Mouse (Mus musculus) cerebellum, adult 2 months (tissue): ENCODE results near the gene Phldb3.

Source experiments
- CTCF ChIP-seq: fragments of 200-500 bp; IDR thresholded peaks from 2 replicates; pipeline ENCODE4 v1.5.1; 2011; ENCODE audit warnings: low read depth, mild to moderate bottlenecking, control low read depth, low read length, moderate library complexity, borderline replicate concordance; ENCODE audit not compliant: insufficient read depth
- POLR2A ChIP-seq: fragments of 200-500 bp; IDR thresholded peaks from 2 replicates; pipeline ENCODE4 v1.6.1; 2011; ENCODE audit warnings: low read length, control low read depth, borderline replicate concordance; ENCODE audit not compliant: insufficient read depth

- no peak for TF ChIP-seq POLR2A
- peak; percentile 91 for TF ChIP-seq CTCF
Measured at GRCm38 (mm10) chr7:24662575-24662974, 52.0 kb downstream of the Phldb3 start.
